Mouse (Mus musculus) heart, postnatal 4 days (tissue): ENCODE results near the gene Gm10256. TPM values are rescaled to one million over a fixed set of nuclear protein-coding genes. Genes with fewer than 3 reads are reported as not detected.
"Not testable (repeated sequence)": the region's sequence is repeated elsewhere in the genome, so short reads cannot be mapped to it uniquely, and the experiment has no call there.

ENCODE experiments used
- DNase-seq: peaks from one replicate; pipeline ENCODE4 v3.0.0; 2021
- total RNA-seq, 2 experiments: library from RNA; stranded (reverse); gene quantifications; 2 replicates each; pipeline ENCODE4 v1.2.3; 2021

Gene Gm10256
- total RNA-seq: not detected

DNA sequence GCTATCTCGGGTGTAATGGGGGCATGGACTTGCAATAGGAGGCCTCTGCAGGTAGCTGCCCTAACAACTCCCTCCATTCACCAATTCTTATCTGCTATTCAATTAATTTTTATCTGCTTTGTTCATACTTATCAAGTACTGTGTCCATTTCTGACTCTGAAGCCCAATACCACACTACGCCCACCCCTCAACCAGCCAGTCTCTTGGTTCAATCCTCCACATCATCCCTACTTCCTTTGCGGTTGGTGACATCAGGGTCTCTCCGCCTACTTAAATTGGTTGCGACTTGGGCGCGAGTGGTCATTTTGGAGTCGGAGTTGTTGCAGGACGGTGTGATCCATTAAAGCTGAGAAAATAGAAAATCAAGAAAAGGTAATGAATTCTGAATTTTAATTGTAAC, at the start of gene Gm10256, which contains the start of gene Rbmy:
TSS of gene Gm10256 (plus strand) at position 320 of the 400 bp plus-strand sequence.
TSS of gene Rbmy (plus strand) at position 301 of the 400 bp plus-strand sequence.
- DNase-seq: not testable (repeated sequence)

DNA sequence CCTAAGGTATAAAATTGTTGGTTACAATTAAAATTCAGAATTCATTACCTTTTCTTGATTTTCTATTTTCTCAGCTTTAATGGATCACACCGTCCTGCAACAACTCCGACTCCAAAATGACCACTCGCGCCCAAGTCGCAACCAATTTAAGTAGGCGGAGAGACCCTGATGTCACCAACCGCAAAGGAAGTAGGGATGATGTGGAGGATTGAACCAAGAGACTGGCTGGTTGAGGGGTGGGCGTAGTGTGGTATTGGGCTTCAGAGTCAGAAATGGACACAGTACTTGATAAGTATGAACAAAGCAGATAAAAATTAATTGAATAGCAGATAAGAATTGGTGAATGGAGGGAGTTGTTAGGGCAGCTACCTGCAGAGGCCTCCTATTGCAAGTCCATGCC, 34.4 kb upstream of the Gm10256 start, which contains the start of gene Gm4064:
TSS of gene Gm4064 (minus strand) at position 101 of the 400 bp plus-strand sequence.
- not testable (repeated sequence) for DNase-seq

DNA sequence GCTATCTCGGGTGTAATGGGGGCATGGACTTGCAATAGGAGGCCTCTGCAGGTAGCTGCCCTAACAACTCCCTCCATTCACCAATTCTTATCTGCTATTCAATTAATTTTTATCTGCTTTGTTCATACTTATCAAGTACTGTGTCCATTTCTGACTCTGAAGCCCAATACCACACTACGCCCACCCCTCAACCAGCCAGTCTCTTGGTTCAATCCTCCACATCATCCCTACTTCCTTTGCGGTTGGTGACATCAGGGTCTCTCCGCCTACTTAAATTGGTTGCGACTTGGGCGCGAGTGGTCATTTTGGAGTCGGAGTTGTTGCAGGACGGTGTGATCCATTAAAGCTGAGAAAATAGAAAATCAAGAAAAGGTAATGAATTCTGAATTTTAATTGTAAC, 70.2 kb downstream of the Gm10256 start, which contains the start of gene Gm10352:
TSS of gene Gm10352 (plus strand) at position 301 of the 400 bp plus-strand sequence.
- DNase-seq: not testable (repeated sequence)

Other genes with a start within 250 kb of the Gm10256 start
- gene H2al2c, start 231.6 kb upstream of the Gm10256 start, total RNA-seq: not detected
- gene Sry, start 167.0 kb upstream of the Gm10256 start, total RNA-seq: not detected
- not detected for gene H2al2b, start 110.0 kb upstream of the Gm10256 start, total RNA-seq
- gene Gm4064, start 34.5 kb upstream of the Gm10256 start, total RNA-seq: not detected
- not detected for gene Rbmy, start within 50 bp of the Gm10256 start, total RNA-seq
- not detected for gene Gm10352, start 70.3 kb downstream of the Gm10256 start, total RNA-seq
- not detected for gene Gm29289, start 101.9 kb downstream of the Gm10256 start, total RNA-seq